Mouse (Mus musculus) CH12.LX (cell line): ENCODE data around the gene Gm10959. TPM values are rescaled to one million over a fixed set of nuclear protein-coding genes. Genes with fewer than 3 reads are reported as not detected.

Experiments
- DNase-seq: peaks from one replicate; pipeline ENCODE4 v3.0.0-alpha.2; 2013; ENCODE audit errors: extremely low read depth
- H3K27ac ChIP-seq: 2 replicates; pipeline ENCODE4 v1.5.1; 2012; ENCODE audit warnings: low read depth, mild to moderate bottlenecking, control low read depth, moderate library complexity; ENCODE audit not compliant: insufficient read depth
- H3K27me3 ChIP-seq: replicated peaks from 2 replicates; pipeline ENCODE3; 2012; ENCODE audit warnings: inconsistent platforms
- H3K36me3 ChIP-seq, 2 experiments: replicated peaks in 1 of 2; 2 replicates each; pipeline versions ENCODE3 to v1.6.1; 2012; ENCODE audit warnings: inconsistent platforms in 1 of 2, low read length in 1 of 2, mild to moderate bottlenecking in 1 of 2, mixed read lengths in 1 of 2, moderate library complexity in 1 of 2; ENCODE audit not compliant: control insufficient read depth in 1 of 2, insufficient read depth in 1 of 2
- H3K4me1 ChIP-seq, 2 experiments: 2 replicates each; pipeline ENCODE4 v1.6.1; 2012; ENCODE audit warnings: inconsistent platforms in 1 of 2, moderate library complexity in 1 of 2; ENCODE audit not compliant: insufficient read depth in 2 of 2, control insufficient read depth in 1 of 2
- H3K4me2 ChIP-seq: 2 replicates; pipeline ENCODE4 v1.6.1; 2012; ENCODE audit warnings: low read depth, mild to moderate bottlenecking, control low read depth; ENCODE audit not compliant: poor library complexity, insufficient read depth, severe bottlenecking
- H3K4me3 ChIP-seq, 3 experiments: fragments of 150-350 bp in 1 of 3; sonication (generic) in 1 of 3; replicated peaks in 1 of 3; 2 replicates each; pipeline versions ENCODE3 to v1.5.1; 2011 to 2012; ENCODE audit warnings: low read depth in 2 of 3, low read length in 2 of 3, mild to moderate bottlenecking in 2 of 3, moderate library complexity in 2 of 3, control low read depth in 1 of 3, improper control_type of control experiment in 1 of 3, inconsistent platforms in 1 of 3, mixed read lengths in 1 of 3; ENCODE audit not compliant: poor library complexity in 1 of 3
- H3K79me2 ChIP-seq: replicated peaks from 2 replicates; pipeline ENCODE4 v1.6.1; 2012; ENCODE audit warnings: mild to moderate bottlenecking, moderate library complexity; ENCODE audit not compliant: control insufficient read depth, poor library complexity, insufficient read depth, severe bottlenecking; ENCODE audit errors: extremely low read depth
- H3K9ac ChIP-seq: 2 replicates; pipeline ENCODE4 v1.6.1; 2012; ENCODE audit warnings: low read depth, mild to moderate bottlenecking, control low read depth, moderate library complexity; ENCODE audit not compliant: insufficient read depth
- H3K9me3 ChIP-seq: replicated peaks from 2 replicates; pipeline ENCODE3; 2012; ENCODE audit warnings: low read length, inconsistent platforms, mixed read lengths
- CHD2 ChIP-seq: IDR thresholded peaks from 2 replicates; pipeline ENCODE4 v1.6.1; 2011; ENCODE audit warnings: low read length, improper control_type of control experiment
- ELF1 ChIP-seq: IDR thresholded peaks from 2 replicates; pipeline ENCODE4 v1.6.1; 2014; ENCODE audit warnings: low read depth, mild to moderate bottlenecking, inconsistent platforms, low read length, improper control_type of control experiment
- JUND ChIP-seq: conservative IDR thresholded peaks from 2 replicates; pipeline ENCODE4 v1.6.1; 2011; ENCODE audit warnings: low read depth, low read length, improper control_type of control experiment
- MAFK ChIP-seq: IDR thresholded peaks from 2 replicates; pipeline ENCODE4 v1.6.1; 2011; ENCODE audit warnings: low read length, improper control_type of control experiment; ENCODE audit not compliant: insufficient replicate concordance
- MAX ChIP-seq: IDR thresholded peaks from 2 replicates; pipeline ENCODE4 v1.6.1; 2011; ENCODE audit warnings: low read length, improper control_type of control experiment
- MAZ ChIP-seq: IDR thresholded peaks from 2 replicates; pipeline ENCODE4 v1.6.1; 2012; ENCODE audit warnings: low read depth, mild to moderate bottlenecking, inconsistent platforms, low read length, improper control_type of control experiment, moderate library complexity
- MEF2A ChIP-seq: IDR thresholded peaks from 2 replicates; pipeline ENCODE4 v1.6.1; 2014; ENCODE audit warnings: low read depth, mild to moderate bottlenecking, inconsistent platforms, low read length, improper control_type of control experiment, borderline replicate concordance
- MXI1 ChIP-seq: IDR thresholded peaks from 2 replicates; pipeline ENCODE4 v1.6.1; 2011; ENCODE audit warnings: mild to moderate bottlenecking, low read depth, low read length, improper control_type of control experiment
- NELFE ChIP-seq: IDR thresholded peaks from 2 replicates; pipeline ENCODE4 v1.6.1; 2011; ENCODE audit warnings: low read depth, low read length, improper control_type of control experiment
- RCOR1 ChIP-seq: conservative IDR thresholded peaks from 2 replicates; pipeline ENCODE4 v1.6.1; 2012; ENCODE audit warnings: low read depth, mild to moderate bottlenecking, inconsistent platforms, low read length, improper control_type of control experiment
- SIN3A ChIP-seq: IDR thresholded peaks from 2 replicates; pipeline ENCODE4 v1.6.1; 2012; ENCODE audit warnings: low read length, improper control_type of control experiment, inconsistent platforms
- SMC3 ChIP-seq: IDR thresholded peaks from 2 replicates; pipeline ENCODE4 v1.6.1; 2011; ENCODE audit warnings: low read depth, low read length, improper control_type of control experiment
- dilution Hi-C: fragments of 300-500 bp; cut with MboI; formaldehyde crosslinking; loops from 2 replicates; pipeline ENCODE4 v1.14.3; 2020; ENCODE audit warnings: low sequenced_read_pairs; ENCODE audit not compliant: extremely low pct_unique_long_range_greater_than_20kb, extremely low pct_ligation_motif_present
- in situ Hi-C: fragments of 300-500 bp; cut with MboI; formaldehyde crosslinking; loops from 3 replicates; pipeline ENCODE4 v1.14.3; 2019; ENCODE audit warnings: low sequenced_read_pairs, low pct_ligation_motif_present, low pct_unique_long_range_greater_than_20kb, mixed read lengths
- polyA plus RNA-seq: library from polyadenylated mRNA; unstranded; fragments of >175 nt; gene quantifications from 2 replicates; pipeline ENCODE4 v1.2.1, GENCODE M21; 2012; ENCODE audit warnings: low read depth; ENCODE audit not compliant: insufficient read length
- total RNA-seq, 2 experiments: library from RNA; depleted of rRNA; stranded (reverse); fragments of 300-350 nt in 1 of 2; fragments of >200 nt in 1 of 2; gene quantifications; 2 replicates each; pipeline ENCODE4 v1.2.3; 2012 to 2014

Gene Gm10959
- total and polyA plus RNA-seq, 3 experiments = not detected

DNA sequence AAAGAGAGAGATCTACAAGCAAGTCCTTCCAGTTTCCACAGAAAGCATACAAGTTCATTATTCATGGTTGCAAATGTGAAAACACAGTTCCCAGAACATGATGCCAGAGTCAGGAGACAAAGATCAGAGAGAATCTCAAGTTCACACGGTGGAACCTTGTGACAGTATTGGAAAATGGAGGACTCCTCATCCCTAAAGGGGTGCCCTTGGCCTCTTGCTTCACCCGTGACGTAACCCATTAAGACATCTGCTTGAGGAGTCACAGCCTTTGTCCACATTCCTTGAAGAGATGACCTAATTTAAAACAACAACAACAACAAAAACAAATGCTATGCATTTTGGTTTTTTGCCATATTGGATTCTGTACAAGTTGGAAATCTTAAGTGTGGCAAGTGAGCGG is 54.1 kb downstream of the Gm10959 start:
- H3K4me2 ChIP-seq = no peak overlapping the region
- H3K9ac ChIP-seq = no peak overlapping the region
- no peak overlapping the region for H3K4me3 ChIP-seq
- no peak for TF ChIP-seq NELFE
- TF ChIP-seq SIN3A = no peak
- no peak for TF ChIP-seq JUND
- TF ChIP-seq ELF1 = no peak
- TF ChIP-seq MAFK = no peak
- TF ChIP-seq MXI1 = no peak
- TF ChIP-seq CHD2 = no peak
- TF ChIP-seq SMC3 = no peak
- no peak for TF ChIP-seq MAX
- no peak for TF ChIP-seq MAZ
- no peak for TF ChIP-seq RCOR1
- no peak for TF ChIP-seq MEF2A
- H3K36me3 ChIP-seq = no peaks in the 10 kb centered on the region
- no peak for DNase-seq
- no peaks in the 10 kb centered on the region for H3K79me2 ChIP-seq
- dilution Hi-C loops = no loop called here
- H3K27ac ChIP-seq = no peak overlapping the region
- no peaks in the 10 kb centered on the region for H3K9me3 ChIP-seq
- in situ Hi-C loops = no loop called here
- H3K4me1 ChIP-seq = no peaks in the 10 kb centered on the region
- H3K27me3 ChIP-seq = no peaks in the 10 kb centered on the region

Other genes with a start within 250 kb of the Gm10959 start
- 0.84 and 1.1 TPM in 2 replicates for gene Pde5a, start 190.4 kb downstream of the Gm10959 start, total RNA-seq (2012; rRNA removed)
- 0.88 and 1.0 TPM in 2 replicates for gene Pde5a, start 190.4 kb downstream of the Gm10959 start, total RNA-seq (2014; rRNA removed)
- 0.60 and 0.68 TPM in 2 replicates for gene Pde5a, start 190.4 kb downstream of the Gm10959 start, polyA plus RNA-seq
- not detected in 2 replicates for gene Fabp2, start 24.3 kb downstream of the Gm10959 start, total RNA-seq (2012; rRNA removed)
- not detected in 2 replicates for gene Fabp2, start 24.3 kb downstream of the Gm10959 start, total RNA-seq (2014; rRNA removed)
- gene Fabp2, start 24.3 kb downstream of the Gm10959 start, polyA plus RNA-seq = not detected in 2 replicates
- gene 1810037I17Rik, start 4.8 kb upstream of the Gm10959 start, total RNA-seq (2012; rRNA removed) = 72.2 and 75.6 TPM in 2 replicates
- 116 and 132 TPM in 2 replicates for gene 1810037I17Rik, start 4.8 kb upstream of the Gm10959 start, total RNA-seq (2014; rRNA removed)
- 106 and 129 TPM in 2 replicates for gene 1810037I17Rik, start 4.8 kb upstream of the Gm10959 start, polyA plus RNA-seq
- 0.08 TPM in 1 of 2 replicates, not detected in the other for gene Usp53, start 65.2 kb upstream of the Gm10959 start, total RNA-seq (2012; rRNA removed)
- gene Usp53, start 65.2 kb upstream of the Gm10959 start, total RNA-seq (2014; rRNA removed) = 0.03 TPM in 1 of 2 replicates, not detected in the other
- gene Usp53, start 65.2 kb upstream of the Gm10959 start, polyA plus RNA-seq = not detected in 2 replicates
- gene Myoz2, start 115.7 kb upstream of the Gm10959 start, total RNA-seq (2012; rRNA removed) = not detected in 2 replicates
- not detected in 2 replicates for gene Myoz2, start 115.7 kb upstream of the Gm10959 start, total RNA-seq (2014; rRNA removed)
- not detected in 2 replicates for gene Myoz2, start 115.7 kb upstream of the Gm10959 start, polyA plus RNA-seq